Mouse (Mus musculus) embryonic facial prominence, embryonic 12.5 days (tissue): ENCODE measurements at regions not wholly inside any gene's neighbourhood (a gene's known extent, or its start where the extent isn't known, plus 50 kb on each side); places are given as distances from the start of the nearest gene placed in this dataset.

Experiments used
- ATAC-seq: fragments of 200-750 bp; cut with Nextera tagmentation; 2 replicates; pipeline ENCODE4 v1.8.0; 2017; ENCODE audit not compliant: insufficient number of reproducible peaks, insufficient read depth, low FRiP score, low TSS enrichment
- H3K27ac ChIP-seq: fragments of 300-500 bp; sonication (generic); 2 replicates; pipeline ENCODE4 v1.5.1; 2016; ENCODE audit warnings: mild to moderate bottlenecking
- H3K27me3 ChIP-seq: fragments of 300-500 bp; sonication (generic); 2 replicates; pipeline ENCODE4 v1.6.1; 2016; ENCODE audit warnings: mild to moderate bottlenecking, moderate library complexity
- H3K36me3 ChIP-seq: fragments of 300-500 bp; sonication (generic); 2 replicates; pipeline ENCODE4 v1.6.1; 2016; ENCODE audit warnings: mild to moderate bottlenecking
- H3K4me1 ChIP-seq: fragments of 300-500 bp; sonication (generic); 2 replicates; pipeline ENCODE4 v1.6.1; 2016
- H3K4me2 ChIP-seq: fragments of 300-500 bp; sonication (generic); replicated peaks from 2 replicates; pipeline ENCODE4 v1.6.1; 2016; ENCODE audit warnings: mild to moderate bottlenecking, moderate library complexity
- H3K4me3 ChIP-seq: fragments of 300-500 bp; sonication (generic); 2 replicates; pipeline ENCODE4 v1.5.1; 2016; ENCODE audit warnings: mild to moderate bottlenecking
- H3K9ac ChIP-seq: fragments of 300-500 bp; sonication (generic); 2 replicates; pipeline ENCODE4 v1.6.1; 2016; ENCODE audit warnings: mild to moderate bottlenecking, moderate library complexity
- H3K9me3 ChIP-seq: fragments of 300-500 bp; sonication (generic); 2 replicates; pipeline ENCODE4 v1.6.1; 2016; ENCODE audit warnings: mild to moderate bottlenecking, moderate library complexity
- WGBS: fragments of 180-500 bp; shearing (Covaris S2); methylation state at CpG from one replicate; pipeline ENCODE4 v1.1.7; 2016; 5-methylcytosine and 5-hydroxymethylcytosine counted together

DNA sequence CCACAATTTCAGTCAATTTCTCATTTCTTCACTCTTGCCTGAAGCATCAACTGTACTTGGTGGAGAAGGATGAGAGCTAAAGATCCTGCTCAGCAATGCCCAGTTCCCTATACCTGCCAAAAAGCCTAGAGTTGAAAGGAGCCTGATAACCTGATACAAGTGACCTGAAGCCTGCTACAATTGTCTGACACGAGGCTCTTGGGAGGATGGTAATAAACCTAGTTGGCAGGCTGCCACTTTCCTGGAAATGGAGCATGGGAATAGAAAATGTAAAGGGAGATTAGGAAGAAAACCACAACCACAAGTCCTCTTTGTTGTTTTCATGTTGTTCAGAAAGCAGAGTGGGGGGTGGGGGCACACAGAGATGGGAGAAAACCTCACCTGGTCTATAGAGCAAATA, 69.7 kb upstream of the Vav3 start:
- no peak overlapping the region for H3K4me2 ChIP-seq
- ATAC-seq, result 0 out of 2 replicates have a peak, but pooled peaks have one; percentile 28
- no peak overlapping the region for H3K4me3 ChIP-seq
- H3K27me3 ChIP-seq, result no peaks in the 10 kb centered on the region
- no peaks in the 10 kb centered on the region for H3K9me3 ChIP-seq
- H3K4me1 ChIP-seq, result no peaks in the 10 kb centered on the region
- no peak overlapping the region for H3K9ac ChIP-seq
- H3K27ac ChIP-seq, result no peak overlapping the region
- WGBS, result 29% methylated on average over 1 of the region's 1 CpGs
- H3K36me3 ChIP-seq, result no peaks in the 10 kb centered on the region

DNA sequence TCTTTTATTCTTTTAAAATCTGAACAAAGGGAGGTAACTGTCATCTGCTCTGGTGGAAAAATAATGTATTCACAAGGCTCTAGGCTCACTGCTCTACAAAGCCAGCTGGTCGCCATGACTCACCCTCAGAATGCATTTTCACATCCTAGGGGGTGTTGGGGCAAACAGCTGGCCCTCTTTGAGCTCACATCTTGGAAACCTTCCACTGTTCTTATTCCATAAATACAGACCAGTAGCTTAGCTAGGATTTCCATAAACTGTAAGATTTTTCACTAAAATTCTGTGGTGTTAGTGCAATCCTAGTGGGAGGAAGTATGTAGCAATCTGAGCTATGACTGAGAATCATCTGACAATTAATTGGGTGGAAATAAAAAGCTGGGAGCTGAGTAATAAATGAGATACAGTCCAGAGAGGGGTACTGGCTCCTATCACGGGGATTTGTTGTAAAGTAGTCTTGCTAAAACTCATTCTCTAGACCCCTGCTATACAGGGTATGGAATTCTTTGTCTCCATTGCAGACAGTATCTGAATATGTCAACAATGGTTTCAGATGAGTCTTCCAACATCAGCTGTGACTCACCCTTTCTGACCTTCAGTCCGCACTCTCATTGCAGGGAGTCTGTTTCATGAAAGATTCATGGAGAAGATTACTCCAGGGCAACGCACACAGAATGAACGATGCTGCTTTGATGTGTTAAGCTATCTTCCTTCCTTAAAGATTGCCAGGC, 67.2 kb upstream of the Vav3 start:
- H3K9me3 ChIP-seq, result no peaks in the 10 kb centered on the region

DNA sequence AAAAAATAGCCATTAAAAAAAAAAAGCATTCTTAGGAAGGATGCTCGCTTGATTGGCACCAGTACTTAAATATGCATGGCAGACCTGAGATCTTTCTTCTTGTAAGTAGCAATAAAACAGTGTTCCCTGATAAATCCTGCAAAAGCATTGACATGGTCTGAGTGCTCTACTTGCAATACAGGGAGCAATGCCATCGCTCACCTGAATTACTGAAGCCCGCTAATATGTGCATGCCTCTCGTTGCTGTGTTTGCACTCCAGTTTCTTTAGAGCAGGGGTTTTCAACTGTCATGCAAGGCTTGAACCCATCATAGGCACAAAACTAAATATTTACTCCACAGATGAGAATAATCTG, 66.7 kb upstream of the Vav3 start:
- no peaks in the 10 kb centered on the region for H3K9me3 ChIP-seq
- ATAC-seq, result no peak
- H3K27me3 ChIP-seq, result no peaks in the 10 kb centered on the region
- H3K27ac ChIP-seq, result no peak overlapping the region
- no peaks in the 10 kb centered on the region for H3K4me1 ChIP-seq
- H3K9ac ChIP-seq, result no peak overlapping the region
- no peak overlapping the region for H3K4me3 ChIP-seq
- H3K36me3 ChIP-seq, result no peaks in the 10 kb centered on the region
- no peak overlapping the region for H3K4me2 ChIP-seq
- WGBS, result 86% methylated on average over 4 of the region's 4 CpGs

More for the DNA sequence above, 67.2 kb upstream of the Vav3 start:
- H3K36me3 ChIP-seq, result no peaks in the 10 kb centered on the region
- H3K27ac ChIP-seq, result no peak overlapping the region
- no peaks in the 10 kb centered on the region for H3K27me3 ChIP-seq
- H3K4me3 ChIP-seq, result no peak overlapping the region
- H3K4me1 ChIP-seq, result no peaks in the 10 kb centered on the region
- no peak for ATAC-seq
- no peak overlapping the region for H3K4me2 ChIP-seq
- 72% methylated on average over 5 of the region's 5 CpGs for WGBS
- H3K9ac ChIP-seq, result no peak overlapping the region

DNA sequence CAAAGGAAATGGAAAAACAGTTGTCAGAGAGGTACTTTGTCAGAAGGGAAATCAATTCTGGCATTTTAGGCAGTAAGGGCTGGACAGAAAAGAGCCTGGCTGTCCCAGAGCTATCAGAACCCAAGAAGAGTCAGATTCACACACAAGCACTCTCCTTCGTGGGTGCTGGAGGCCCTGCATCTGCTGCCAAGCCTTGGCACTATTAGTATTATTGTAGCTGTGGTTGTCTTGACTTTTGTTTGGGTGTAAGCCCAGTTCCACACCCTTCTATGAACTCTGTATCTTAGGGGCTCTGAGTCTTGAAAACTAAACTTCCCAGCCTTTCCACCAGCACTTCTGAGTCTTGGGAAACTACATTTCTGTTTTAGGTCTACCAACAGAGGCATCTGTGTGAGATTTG, 61.4 kb upstream of the Vav3 start:
- H3K4me1 ChIP-seq, result no peaks in the 10 kb centered on the region
- no peak overlapping the region for H3K4me3 ChIP-seq
- H3K9me3 ChIP-seq, result no peaks in the 10 kb centered on the region
- WGBS, result 63% methylated on average over 1 of the region's 1 CpGs
- no peaks in the 10 kb centered on the region for H3K27me3 ChIP-seq
- no peak for ATAC-seq
- H3K4me2 ChIP-seq, result no peak overlapping the region
- H3K9ac ChIP-seq, result no peak overlapping the region
- H3K36me3 ChIP-seq, result no peaks in the 10 kb centered on the region
- H3K27ac ChIP-seq, result no peak overlapping the region

DNA sequence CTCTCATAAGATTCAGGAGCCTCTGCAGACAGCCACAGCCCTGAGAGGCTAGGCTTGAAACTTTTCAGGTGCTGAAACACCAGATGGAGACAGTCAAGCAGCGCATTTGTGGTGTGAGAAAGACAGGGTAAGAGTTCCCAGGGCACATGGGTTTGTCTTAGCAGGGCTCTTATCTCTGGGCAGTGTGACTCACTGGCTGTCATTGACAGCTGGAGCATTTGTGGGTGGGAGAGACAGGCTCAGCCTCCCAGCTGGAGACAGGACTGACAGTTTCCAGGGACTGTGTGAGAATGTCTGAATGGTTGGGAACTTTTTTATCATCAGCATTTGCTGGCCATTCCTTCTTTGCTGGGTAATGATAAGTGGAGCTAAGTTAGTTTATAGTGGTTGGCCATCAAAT, 53.9 kb upstream of the Vav3 start:
- WGBS, result 64% methylated on average over 1 of the region's 1 CpGs
- Histone ChIP-seq H3K4me2 (no peak overlapping the region), H3K27ac (no peak overlapping the region), H3K4me1 (no peaks in the 10 kb centered on the region), H3K9me3 (0 out of 2 replicates have a peak, but pooled peaks cover 4% of the 10 kb centered on the region), H3K4me3 (no peak overlapping the region), H3K9ac (no peak overlapping the region), H3K36me3 (no peaks in the 10 kb centered on the region), H3K27me3 (no peaks in the 10 kb centered on the region)
- no peak for ATAC-seq
